Mouse (Mus musculus) heart, adult 2 months (tissue): Measurements from ENCODE around the gene Gm5475. TPM values are rescaled to one million over a fixed set of nuclear protein-coding genes. Genes with fewer than 3 reads are reported as not detected.

ENCODE experiments used
- DNase-seq, 2 experiments: peaks; one replicate each; pipeline ENCODE4 v3.0.0; 2021
- H3K27ac ChIP-seq: fragments of 200-600 bp; 2 replicates; pipeline ENCODE4 v1.8.1; 2022
- H3K27me3 ChIP-seq: fragments of 200-500 bp; 2 replicates; pipeline ENCODE4 v1.6.1; 2012; ENCODE audit warnings: mild to moderate bottlenecking, low read length, inconsistent platforms, mixed read lengths; ENCODE audit not compliant: control insufficient read depth, insufficient read depth
- H3K36me3 ChIP-seq: fragments of 200-500 bp; 2 replicates; pipeline ENCODE4 v1.6.1; 2012; ENCODE audit warnings: low read length, inconsistent platforms; ENCODE audit not compliant: control insufficient read depth, insufficient read depth
- H3K4me1 ChIP-seq: fragments of 200-500 bp; 2 replicates; pipeline ENCODE4 v1.6.1; 2011; ENCODE audit warnings: low read length; ENCODE audit not compliant: control insufficient read depth, insufficient read depth
- H3K4me3 ChIP-seq: fragments of 200-600 bp; 2 replicates; pipeline ENCODE4 v1.8.1; 2022
- H3K79me2 ChIP-seq: fragments of 200-500 bp; replicated peaks from 2 replicates; pipeline ENCODE4 v1.6.1; 2012; ENCODE audit warnings: mild to moderate bottlenecking, inconsistent platforms, low read length, moderate library complexity, mixed read lengths; ENCODE audit not compliant: control insufficient read depth, insufficient read depth
- H3K9ac ChIP-seq: fragments of 200-500 bp; 2 replicates; pipeline ENCODE4 v1.6.1; 2012; ENCODE audit warnings: low read depth, mild to moderate bottlenecking, control low read depth, inconsistent platforms, low read length, mixed read lengths
- CTCF ChIP-seq: fragments of 200-600 bp; IDR thresholded peaks from 2 replicates; pipeline ENCODE4 v1.8.1; 2022; ENCODE audit warnings: antibody characterized with exemption, mild to moderate bottlenecking, moderate library complexity
- EP300 ChIP-seq: fragments of 200-500 bp; IDR thresholded peaks from 2 replicates; pipeline ENCODE4 v1.6.1; 2011; ENCODE audit warnings: low read depth, low read length, control low read depth; ENCODE audit not compliant: insufficient read depth
- POLR2A ChIP-seq: fragments of 200-500 bp; IDR thresholded peaks from 2 replicates; pipeline ENCODE4 v1.6.1; 2011; ENCODE audit warnings: mild to moderate bottlenecking, low read depth, low read length, control low read depth; ENCODE audit not compliant: insufficient read depth
- WGBS: fragments of 180-500 bp; shearing (Covaris S2); methylation state at CpG from one replicate; pipeline ENCODE4 v1.1.7; 2018; 5-methylcytosine and 5-hydroxymethylcytosine counted together
- intact Hi-C: fragments of 180-260 bp; cut with DNase I; formaldehyde crosslinking; loops from one replicate; pipeline ENCODE4 v1.15.1; 2025
- polyA plus RNA-seq: library from polyadenylated mRNA; depleted of rRNA; stranded (reverse); fragments of >200 nt; gene quantifications from 2 replicates; pipeline ENCODE4 v1.2.3, GENCODE M21; 2012
- total RNA-seq, 2 experiments: library from RNA; stranded (reverse); gene quantifications; 2 replicates each; pipeline ENCODE4 v1.2.3; 2021

Gm5475 gene
- total and polyA plus RNA-seq, 3 experiments: not detected

GRCm38 (mm10) chr15:100387544-100388223 is 34.3 kb upstream of the Gm5475 start:
- H3K27me3 ChIP-seq: no peaks in the 10 kb centered on the region
- no peak overlapping the region for H3K27ac ChIP-seq
- H3K79me2 ChIP-seq: no peaks in the 10 kb centered on the region
- no peak overlapping the region for H3K4me3 ChIP-seq
- H3K4me1 ChIP-seq: no peaks in the 10 kb centered on the region
- TF ChIP-seq POLR2A (no peak), CTCF (no peak), EP300 (no peak)
- 95% methylated on average over 17 of the region's 17 CpGs for WGBS
- DNase-seq: no peak
- intact Hi-C loops: no loop called here
- H3K36me3 ChIP-seq: no peaks in the 10 kb centered on the region
- no peak overlapping the region for H3K9ac ChIP-seq

- no peak overlapping the region for H3K27ac ChIP-seq
- TF ChIP-seq POLR2A (no peak), CTCF (no peak), EP300 (no peak)
- WGBS: 85% methylated on average over 16 of the region's 16 CpGs
- no peaks in the 10 kb centered on the region for H3K36me3 ChIP-seq
- no peak overlapping the region for H3K4me3 ChIP-seq
- no peak overlapping the region for H3K9ac ChIP-seq
- intact Hi-C loops: no loop called here
- H3K27me3 ChIP-seq: no peaks in the 10 kb centered on the region
- no peak for DNase-seq
- no peaks in the 10 kb centered on the region for H3K79me2 ChIP-seq
- no peaks in the 10 kb centered on the region for H3K4me1 ChIP-seq
Observed at GRCm38 (mm10) chr15:100388224-100388835, 33.6 kb upstream of the Gm5475 start.

- Histone ChIP-seq H3K27me3 (no peaks in the 10 kb centered on the region), H3K4me1 (no peaks in the 10 kb centered on the region), H3K9ac (no peak overlapping the region), H3K36me3 (no peaks in the 10 kb centered on the region), H3K4me3 (no peak overlapping the region), H3K79me2 (no peaks in the 10 kb centered on the region), H3K27ac (no peak overlapping the region)
- TF ChIP-seq CTCF (no peak), POLR2A (no peak), EP300 (no peak)
- WGBS: 81% methylated on average over 9 of the region's 9 CpGs
- no peak for DNase-seq
- intact Hi-C loops: no loop called here
Observed at GRCm38 (mm10) chr15:100388886-100389285, 33.1 kb upstream of the Gm5475 start.

- WGBS: 62% methylated on average over 7 of the region's 7 CpGs
Observed at GRCm38 (mm10) chr15:100391066-100391465, 30.9 kb upstream of the Gm5475 start.

GRCm38 (mm10) chr15:100391599-100391998 is 30.3 kb upstream of the Gm5475 start:
- 93% methylated on average over 7 of the region's 7 CpGs for WGBS
- no peak for TF ChIP-seq POLR2A
- no peak for TF ChIP-seq EP300
- TF ChIP-seq CTCF: no peak
- H3K4me1 ChIP-seq: no peaks in the 10 kb centered on the region
- H3K4me3 ChIP-seq: no peak overlapping the region
- no peaks in the 10 kb centered on the region for H3K79me2 ChIP-seq
- DNase-seq: no peak
- no peak overlapping the region for H3K27ac ChIP-seq
- H3K9ac ChIP-seq: no peak overlapping the region
- intact Hi-C loops: no loop called here
- no peaks in the 10 kb centered on the region for H3K27me3 ChIP-seq
- no peaks in the 10 kb centered on the region for H3K36me3 ChIP-seq

More at GRCm38 (mm10) chr15:100391066-100391465, 30.9 kb upstream of the Gm5475 start:
- Histone ChIP-seq H3K4me1 (no peaks in the 10 kb centered on the region), H3K36me3 (no peaks in the 10 kb centered on the region), H3K9ac (no peak overlapping the region), H3K27ac (no peak overlapping the region), H3K79me2 (no peaks in the 10 kb centered on the region), H3K27me3 (no peaks in the 10 kb centered on the region), H3K4me3 (no peak overlapping the region)
- intact Hi-C loops: no loop called here
- DNase-seq: no peak
- TF ChIP-seq CTCF: no peak
- TF ChIP-seq EP300: no peak
- no peak for TF ChIP-seq POLR2A

- no peak for TF ChIP-seq EP300
- TF ChIP-seq POLR2A: no peak
- TF ChIP-seq CTCF: no peak
- intact Hi-C loops: no loop called here
- no peak overlapping the region for H3K9ac ChIP-seq
- no peak overlapping the region for H3K4me3 ChIP-seq
- H3K27me3 ChIP-seq: no peaks in the 10 kb centered on the region
- no peaks in the 10 kb centered on the region for H3K36me3 ChIP-seq
- 80% methylated on average over 11 of the region's 11 CpGs for WGBS
- H3K27ac ChIP-seq: no peak overlapping the region
- H3K4me1 ChIP-seq: no peaks in the 10 kb centered on the region
- no peak for DNase-seq
- H3K79me2 ChIP-seq: no peaks in the 10 kb centered on the region
Observed at GRCm38 (mm10) chr15:100393016-100393415, 28.9 kb upstream of the Gm5475 start.
